Mouse (Mus musculus) testis, adult 2 months (tissue): ENCODE measurements at regions not wholly inside any gene's neighbourhood (a gene's known extent, or its start where the extent isn't known, plus 50 kb on each side); places are given as distances from the start of the nearest gene placed in this dataset.

Source experiments
- H3K27ac ChIP-seq: fragments of 200-500 bp; 2 replicates; pipeline ENCODE4 v1.5.1; 2012; ENCODE audit warnings: low read depth, low read length; ENCODE audit not compliant: control insufficient read depth, insufficient read depth
- H3K27me3 ChIP-seq: fragments of 200-500 bp; 2 replicates; pipeline ENCODE4 v1.6.1; 2012; ENCODE audit warnings: mild to moderate bottlenecking, low read length, moderate library complexity; ENCODE audit not compliant: control insufficient read depth, insufficient read depth
- H3K36me3 ChIP-seq: fragments of 200-500 bp; 2 replicates; pipeline ENCODE4 v1.6.1; 2012; ENCODE audit warnings: mild to moderate bottlenecking, low read length; ENCODE audit not compliant: control insufficient read depth, insufficient read depth
- H3K4me1 ChIP-seq: fragments of 200-500 bp; 2 replicates; pipeline ENCODE4 v1.6.1; 2012; ENCODE audit warnings: low read length; ENCODE audit not compliant: control insufficient read depth, insufficient read depth
- H3K4me3 ChIP-seq: fragments of 200-500 bp; 2 replicates; pipeline ENCODE4 v1.5.1; 2012; ENCODE audit warnings: low read depth, mild to moderate bottlenecking, low read length, moderate library complexity, mixed read lengths; ENCODE audit not compliant: control insufficient read depth
- CTCF ChIP-seq: fragments of 200-500 bp; IDR thresholded peaks from 2 replicates; pipeline ENCODE4 v1.5.1; 2012; ENCODE audit warnings: low read depth, mild to moderate bottlenecking, inconsistent platforms, low read length, moderate library complexity; ENCODE audit not compliant: control insufficient read depth, insufficient read depth, insufficient replicate concordance
- POLR2A ChIP-seq: fragments of 200-500 bp; IDR thresholded peaks from 2 replicates; pipeline ENCODE4 v1.6.1; 2012; ENCODE audit warnings: low read depth, mild to moderate bottlenecking, inconsistent platforms, low read length, moderate library complexity; ENCODE audit not compliant: control insufficient read depth

DNA sequence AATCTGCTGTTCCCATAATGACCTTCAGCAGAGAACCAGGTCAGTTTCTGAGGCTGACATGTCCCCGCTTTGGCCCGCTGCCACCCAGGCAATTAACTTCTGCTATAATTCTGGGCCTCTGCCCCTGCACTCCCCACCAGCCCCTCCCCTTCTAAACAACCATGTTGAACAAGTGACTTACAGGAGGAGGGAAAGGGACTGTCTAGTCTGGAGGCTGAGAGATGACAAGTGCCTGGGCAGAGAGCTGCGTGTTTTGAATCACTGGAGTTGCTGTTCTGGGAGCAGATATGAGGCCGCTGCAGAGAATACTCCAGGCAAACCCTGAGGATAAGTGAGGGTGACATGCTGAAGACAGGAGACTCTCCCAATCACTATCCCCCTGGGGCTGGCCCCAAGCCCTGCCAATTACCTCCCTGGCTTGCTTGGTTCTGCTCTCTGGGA lies 530.2 kb upstream of the Fam160b2 start:
- H3K27me3 ChIP-seq, result no peaks in the 10 kb centered on the region
- H3K27ac ChIP-seq, result no peak overlapping the region
- no peaks in the 10 kb centered on the region for H3K36me3 ChIP-seq
- no peak overlapping the region for H3K4me3 ChIP-seq
- no peaks in the 10 kb centered on the region for H3K4me1 ChIP-seq
- no peak for TF ChIP-seq POLR2A
- TF ChIP-seq CTCF, result no peak

DNA sequence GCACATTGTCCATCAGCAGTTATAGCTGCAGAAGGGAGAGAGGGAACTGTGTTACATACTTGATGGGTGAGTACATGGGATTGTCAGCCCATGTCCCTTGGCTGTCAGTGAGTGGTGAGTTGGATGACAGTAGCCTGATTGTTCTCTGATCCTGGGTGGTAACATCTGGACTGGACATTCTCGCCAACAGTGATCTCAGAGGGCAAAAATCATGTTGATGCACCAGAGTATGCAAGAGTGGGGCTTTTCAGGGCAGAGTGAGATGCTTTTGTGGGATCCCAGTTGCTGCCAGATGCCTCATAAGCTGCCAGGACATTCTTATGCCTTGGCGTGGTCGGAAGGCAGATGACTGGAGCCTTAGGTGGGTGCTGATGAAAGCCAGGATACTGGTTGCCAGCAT lies 528.9 kb upstream of the Fam160b2 start:
- H3K4me1 ChIP-seq, result no peaks in the 10 kb centered on the region
- no peak overlapping the region for H3K27ac ChIP-seq
- H3K27me3 ChIP-seq, result no peaks in the 10 kb centered on the region
- no peak for TF ChIP-seq POLR2A
- TF ChIP-seq CTCF, result no peak
- no peak overlapping the region for H3K4me3 ChIP-seq
- no peaks in the 10 kb centered on the region for H3K36me3 ChIP-seq

DNA sequence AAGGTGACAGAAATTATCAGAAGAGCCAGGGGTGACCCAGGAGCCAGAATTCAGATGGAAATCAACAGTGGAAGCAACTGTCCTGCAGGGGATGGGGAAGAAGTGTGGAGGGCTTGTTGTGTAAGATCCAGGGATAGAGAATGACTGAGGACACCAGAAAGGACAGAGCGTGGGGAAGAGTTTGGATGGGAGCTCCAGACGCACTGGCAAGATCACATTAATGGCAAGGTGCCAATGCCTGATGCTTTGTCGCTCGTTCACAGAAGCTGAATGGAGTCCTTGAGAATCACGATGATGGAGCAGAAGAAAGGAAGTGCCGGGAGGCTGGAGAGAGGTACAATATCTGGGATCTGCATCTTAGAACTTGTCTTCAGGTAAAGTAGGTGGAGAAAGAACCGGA lies 519.0 kb upstream of the Fam160b2 start:
- no peaks in the 10 kb centered on the region for H3K27me3 ChIP-seq
- no peaks in the 10 kb centered on the region for H3K4me1 ChIP-seq
- no peak overlapping the region for H3K4me3 ChIP-seq
- H3K36me3 ChIP-seq, result no peaks in the 10 kb centered on the region
- no peak for TF ChIP-seq CTCF
- no peak for TF ChIP-seq POLR2A
- no peak overlapping the region for H3K27ac ChIP-seq

DNA sequence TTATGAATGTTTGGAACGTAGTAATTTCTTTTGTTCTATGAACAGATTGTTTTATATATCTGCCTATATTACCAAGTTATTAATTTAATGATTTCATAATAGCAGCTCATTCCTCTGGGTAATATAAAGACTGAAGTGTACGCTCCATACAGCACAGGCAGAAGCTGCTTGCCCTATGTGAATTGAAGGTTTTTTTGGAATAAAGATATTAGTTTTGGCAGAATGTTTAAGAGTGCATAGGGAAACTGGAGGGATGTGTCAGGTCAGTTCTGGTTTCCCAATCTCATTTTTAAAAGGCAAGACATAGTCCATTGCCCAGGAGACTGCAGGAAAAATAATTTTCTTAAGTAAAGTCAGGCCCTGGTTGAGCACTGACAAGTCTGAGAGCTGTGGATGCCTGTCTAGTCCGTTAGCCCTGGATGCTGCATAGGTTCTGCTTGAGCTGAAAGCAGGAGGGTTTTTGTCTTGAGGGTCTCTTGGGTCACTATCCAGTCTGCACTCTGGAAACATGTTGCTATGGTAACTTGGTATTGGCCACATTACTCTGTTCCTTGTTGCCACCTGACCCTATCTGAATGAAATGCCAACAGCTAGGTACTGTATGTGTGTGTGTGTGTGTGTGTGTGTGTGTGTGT lies 516.3 kb upstream of the Fam160b2 start:
- Histone ChIP-seq H3K4me3 (no peak overlapping the region), H3K4me1 (no peaks in the 10 kb centered on the region), H3K27ac (no peak overlapping the region), H3K27me3 (no peaks in the 10 kb centered on the region), H3K36me3 (no peaks in the 10 kb centered on the region)
- TF ChIP-seq CTCF (no peak), POLR2A (no peak)

DNA sequence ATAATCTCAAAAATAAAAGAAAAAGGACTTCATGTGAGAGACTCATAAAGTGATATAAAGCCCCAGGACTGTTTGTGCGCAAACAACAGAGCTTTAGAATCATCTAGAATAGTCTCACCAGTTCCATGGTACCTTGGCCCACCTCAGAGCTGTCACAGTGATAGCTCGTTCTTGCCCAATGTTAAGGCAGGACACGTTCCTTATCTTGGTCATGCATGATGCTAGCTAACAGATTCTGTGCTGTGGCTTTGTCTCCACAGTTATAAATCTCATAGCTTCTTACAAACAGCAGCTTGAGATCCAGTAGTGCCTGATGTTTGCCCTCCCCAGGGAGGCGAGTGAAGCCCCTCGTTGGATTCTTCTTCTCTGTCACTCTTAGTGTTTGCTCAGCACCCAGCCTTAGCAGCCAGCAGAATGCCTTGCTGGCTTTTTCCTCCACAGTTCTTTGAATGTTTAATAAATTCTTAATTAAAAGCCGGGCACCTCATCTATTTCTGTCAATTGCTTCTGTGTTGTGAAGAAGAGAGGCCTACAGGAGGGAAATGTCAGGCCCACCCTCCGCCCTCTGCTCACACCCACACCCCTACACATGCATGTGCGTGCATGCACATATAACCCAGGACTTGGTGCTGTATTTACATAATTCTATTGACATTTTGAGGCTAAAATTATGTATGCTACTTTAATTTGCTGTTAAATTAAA lies 515.6 kb upstream of the Fam160b2 start:
- no peaks in the 10 kb centered on the region for H3K36me3 ChIP-seq
- no peak overlapping the region for H3K4me3 ChIP-seq
- H3K4me1 ChIP-seq, result no peaks in the 10 kb centered on the region
- H3K27me3 ChIP-seq, result no peaks in the 10 kb centered on the region
- no peak for TF ChIP-seq POLR2A
- TF ChIP-seq CTCF, result no peak
- no peak overlapping the region for H3K27ac ChIP-seq

DNA sequence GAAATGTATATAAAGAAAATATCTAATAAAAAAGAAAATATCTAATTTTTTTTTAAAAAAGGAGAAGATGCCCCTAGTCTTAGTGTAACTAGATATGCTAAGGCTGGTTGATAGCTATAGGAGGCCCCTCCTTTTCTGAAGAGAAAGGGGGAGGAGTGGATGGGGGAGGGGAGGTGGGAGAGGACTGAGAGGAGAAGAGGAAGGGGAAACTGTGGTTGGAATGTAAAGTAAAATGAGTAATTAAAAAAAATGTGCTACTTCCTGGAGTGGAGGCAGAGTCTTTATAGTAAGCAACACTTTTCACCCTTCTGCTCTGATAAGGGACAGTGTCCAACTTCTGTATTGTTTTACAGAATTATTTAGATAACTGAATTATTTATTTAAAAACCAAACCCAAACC lies 513.6 kb upstream of the Fam160b2 start:
- H3K36me3 ChIP-seq, result no peaks in the 10 kb centered on the region
- H3K27me3 ChIP-seq, result no peaks in the 10 kb centered on the region
- TF ChIP-seq POLR2A (no peak), CTCF (no peak)
- H3K4me1 ChIP-seq, result no peaks in the 10 kb centered on the region
- H3K4me3 ChIP-seq, result no peak overlapping the region
- no peak overlapping the region for H3K27ac ChIP-seq

DNA sequence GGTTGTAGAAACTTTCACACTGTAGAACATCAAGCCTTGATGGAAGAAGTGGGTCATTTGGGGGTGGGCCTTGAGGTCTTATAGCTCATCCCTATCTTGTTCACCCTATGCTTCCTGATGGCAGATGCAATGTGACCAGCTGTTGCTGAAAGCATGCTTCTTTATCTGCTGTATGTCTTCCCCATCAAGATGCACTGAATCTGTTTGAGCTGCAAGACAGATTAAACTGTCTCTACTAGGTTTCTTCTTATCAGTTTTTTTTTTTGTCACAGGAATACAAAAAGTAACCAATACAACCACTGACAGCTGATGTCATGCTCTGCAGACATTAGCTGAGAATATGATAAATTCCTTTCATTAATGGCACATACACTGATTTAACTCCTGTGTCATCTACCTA lies 505.0 kb upstream of the Fam160b2 start:
- TF ChIP-seq POLR2A (no peak), CTCF (no peak)
- Histone ChIP-seq H3K36me3 (no peaks in the 10 kb centered on the region), H3K4me3 (no peak overlapping the region), H3K4me1 (no peaks in the 10 kb centered on the region), H3K27me3 (no peaks in the 10 kb centered on the region), H3K27ac (no peak overlapping the region)
